11 mouse cellular contexts compared by ENCODE assay signal in genomic region chr17:61667428-61667827, GRCm38 (mm10).
DNase-seq lines count a peak whose midpoint lies in the region; ATAC-seq and TF ChIP-seq lines count a peak whose summit lies in the region.
"Had no signal": no experiment of that assay in that cellular context is flagged by ENCODE, and none has a peak within 500 bp of the region (broad histone marks: within the 10 kb centered on the region; RNA-seq: fewer than 3 reads in every experiment).

No protein-coding gene starts in this region.

- H3K4me2 ChIP-seq in lung, embryonic 14.5 days: no peak overlapping the region
- H3K4me2 ChIP-seq in midbrain, embryonic 15.5 days: no peak overlapping the region
- no peak overlapping the region for H3K4me2 ChIP-seq in forebrain, embryonic 13.5 days
- H3K4me2 ChIP-seq: lung, embryonic 15.5 days; midbrain, embryonic 12.5 days had no signal

- peak; percentile 4 for DNase-seq in gastrocnemius, postnatal 14 days
- DNase-seq in gastrocnemius, adult 18-20 months (ENCODE audit: low spot score): no peak
- DNase-seq in lung, embryonic 14.5 days: peak; percentile 77
- no peak for DNase-seq in lung, postnatal 14 days
- peak; percentile 36 to 47 for DNase-seq in left cerebral cortex, postnatal 10 days (ENCODE audit: extremely low spot score in 1 of 2, low spot score in 2 of 2)
- no peak for DNase-seq in ovary, postnatal 14 days (ENCODE audit: low spot score)
- DNase-seq: kidney, adult 11 months had no signal

- H3K4me1 ChIP-seq in lung, embryonic 14.5 days (ENCODE audit: insufficient read depth): no peaks in the 10 kb centered on the region
- no peaks in the 10 kb centered on the region for H3K4me1 ChIP-seq in midbrain, embryonic 15.5 days
- no peaks in the 10 kb centered on the region for H3K4me1 ChIP-seq in forebrain, embryonic 13.5 days
- H3K4me1 ChIP-seq: lung, embryonic 15.5 days; midbrain, embryonic 12.5 days had no signal

- H3K27me3 ChIP-seq in lung, embryonic 14.5 days (ENCODE audit: insufficient read depth, low read length): no peaks in the 10 kb centered on the region
- H3K27me3 ChIP-seq in midbrain, embryonic 15.5 days (replicated peaks): no peaks in the 10 kb centered on the region
- H3K27me3 ChIP-seq in forebrain, embryonic 13.5 days: no peaks in the 10 kb centered on the region
- H3K27me3 ChIP-seq: lung, embryonic 15.5 days; midbrain, embryonic 12.5 days had no signal

- no peak overlapping the region for H3K9ac ChIP-seq in lung, embryonic 14.5 days
- no peak overlapping the region for H3K9ac ChIP-seq in midbrain, embryonic 15.5 days
- no peak overlapping the region for H3K9ac ChIP-seq in forebrain, embryonic 13.5 days
- H3K9ac ChIP-seq: lung, embryonic 15.5 days; midbrain, embryonic 12.5 days had no signal

- intact Hi-C loops in gastrocnemius, postnatal 14 days (cut with DNase I; ENCODE audit: low total_unique reads): no loop called here
- intact Hi-C loops in left cerebral cortex, postnatal 10 days (cut with DNase I): no loop called here

- H3K36me3 ChIP-seq in lung, embryonic 14.5 days (ENCODE audit: insufficient read depth): no peaks in the 10 kb centered on the region
- H3K36me3 ChIP-seq in midbrain, embryonic 15.5 days (replicated peaks): no peaks in the 10 kb centered on the region
- H3K36me3 ChIP-seq in forebrain, embryonic 13.5 days (ENCODE audit: poor library complexity, severe bottlenecking): no peaks in the 10 kb centered on the region
- H3K36me3 ChIP-seq: lung, embryonic 15.5 days; midbrain, embryonic 12.5 days had no signal

- H3K27ac ChIP-seq in lung, embryonic 14.5 days (ENCODE audit: low read depth): no peak overlapping the region
- no peak overlapping the region for H3K27ac ChIP-seq in midbrain, embryonic 15.5 days
- no peak overlapping the region for H3K27ac ChIP-seq in forebrain, embryonic 13.5 days
- H3K27ac ChIP-seq: lung, embryonic 15.5 days; midbrain, embryonic 12.5 days had no signal

- no peak for ATAC-seq in lung, embryonic 14.5 days (ENCODE audit: insufficient read depth)
- ATAC-seq in midbrain, embryonic 15.5 days (replicated peaks): no peak
- no peak for ATAC-seq in forebrain, embryonic 13.5 days

- no peaks in the 10 kb centered on the region for H3K9me3 ChIP-seq in lung, embryonic 14.5 days (ENCODE audit: low read depth, low read length)
- H3K9me3 ChIP-seq in midbrain, embryonic 15.5 days: no peaks in the 10 kb centered on the region
- no peaks in the 10 kb centered on the region for H3K9me3 ChIP-seq in forebrain, embryonic 13.5 days (replicated peaks)
- H3K9me3 ChIP-seq: lung, embryonic 15.5 days; midbrain, embryonic 12.5 days had no signal

- no peak for TF ChIP-seq CTCF in lung, embryonic 14.5 days (IDR thresholded peaks at IDR 0.05; ENCODE audit: low read depth)

- H3K4me3 ChIP-seq in lung, embryonic 14.5 days (ENCODE audit: low read depth, low read length): no peak overlapping the region
- no peak overlapping the region for H3K4me3 ChIP-seq in midbrain, embryonic 15.5 days
- no peak overlapping the region for H3K4me3 ChIP-seq in forebrain, embryonic 13.5 days
- H3K4me3 ChIP-seq: lung, embryonic 15.5 days; midbrain, embryonic 12.5 days had no signal

Comparison
In these comparisons a context has a peak if more than half of its experiments do, and no peak if none do; other contexts are left out.
1. DNase-seq: peak in gastrocnemius, postnatal 14 days (single experiment), lung, embryonic 14.5 days (single experiment) and left cerebral cortex, postnatal 10 days (2 of 2); none in gastrocnemius, adult 18-20 months (single experiment), lung, postnatal 14 days (single experiment) and ovary, postnatal 14 days (single experiment).